Mouse (Mus musculus) spleen, postnatal 4 days (tissue): ENCODE results near the gene Msantd2.

Source experiments
- DNase-seq, 2 experiments: peaks; one replicate each; pipeline ENCODE4 v3.0.0; 2022; ENCODE audit warnings: low spot score in 2 of 2

The Msantd2 gene

DNA sequence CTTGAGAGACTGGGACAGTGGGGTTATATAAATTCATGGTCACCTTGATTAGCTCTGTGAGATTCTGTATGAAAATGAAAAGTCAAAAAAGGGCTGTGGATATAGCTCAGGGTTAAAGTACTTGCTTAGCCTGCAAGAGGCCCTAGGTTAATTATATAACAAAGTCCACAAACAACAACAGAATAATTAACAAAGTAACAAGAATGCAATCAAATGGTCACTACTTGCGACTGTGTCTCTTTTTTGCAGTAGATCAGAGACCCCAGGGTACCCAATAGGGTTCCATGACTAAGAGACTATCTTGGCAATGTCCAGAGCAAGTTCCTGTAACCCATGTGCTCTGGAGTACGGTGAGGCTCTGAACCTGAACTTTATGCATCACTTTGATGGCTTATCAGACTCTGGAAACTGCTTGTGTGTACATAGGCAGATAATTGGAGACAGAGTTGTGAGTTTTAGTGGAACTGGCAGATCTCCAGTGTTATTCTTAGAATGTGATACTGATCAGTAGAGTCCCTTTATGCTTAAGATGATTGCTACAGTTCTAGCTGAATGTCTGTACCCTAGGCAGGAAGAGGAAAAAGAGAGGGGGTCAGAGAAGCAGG, 80.2 kb downstream of the Msantd2 start:
- no peak for DNase-seq

DNA sequence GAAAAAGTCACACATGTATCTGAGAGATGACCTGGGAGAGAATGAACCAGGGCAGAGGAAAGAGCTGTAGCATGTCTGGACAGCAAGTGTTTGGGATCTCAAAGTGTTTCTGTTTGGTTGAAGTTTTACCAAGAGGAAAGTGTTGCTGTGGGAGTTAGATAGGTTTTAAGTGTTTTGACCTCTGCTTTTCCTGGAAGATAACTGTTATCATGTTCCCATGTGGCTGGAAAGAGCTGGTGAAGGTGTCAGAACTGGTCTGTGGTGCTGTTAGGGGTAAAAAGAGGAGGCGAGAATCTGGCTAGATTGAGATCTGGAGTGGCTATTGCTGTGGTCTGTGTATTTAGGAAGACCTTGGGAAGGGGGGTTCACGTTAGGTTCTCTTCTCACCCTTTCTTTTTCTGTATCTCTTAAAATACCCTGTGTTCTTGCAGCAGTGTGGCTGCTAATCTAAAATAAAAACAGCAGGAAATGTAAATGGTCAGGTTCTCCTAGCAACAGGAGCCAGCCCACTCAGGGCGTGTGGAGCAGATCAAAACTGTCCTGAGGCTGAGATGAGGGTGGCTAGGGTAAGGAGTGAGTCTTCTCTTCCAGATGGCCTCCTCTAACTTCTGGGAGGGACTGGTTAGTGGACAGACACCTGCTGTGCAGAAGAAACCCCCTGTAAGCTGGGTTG, 83.2 kb downstream of the Msantd2 start:
- no peak for DNase-seq
